Mouse (Mus musculus) bone marrow, adult 2 months (tissue): Measurements from ENCODE around the gene Zmat1.

Source experiments
- CTCF ChIP-seq: fragments of 200-500 bp; IDR thresholded peaks from 2 replicates; pipeline ENCODE4 v1.5.1; 2011; ENCODE audit warnings: low read length, control low read depth; ENCODE audit not compliant: control insufficient read depth, insufficient read depth
- POLR2A ChIP-seq: fragments of 200-500 bp; IDR thresholded peaks from 2 replicates; pipeline ENCODE4 v1.6.1; 2011; ENCODE audit warnings: low read depth, mild to moderate bottlenecking, control low read depth, low read length, borderline replicate concordance; ENCODE audit not compliant: control insufficient read depth

GRCm38 (mm10) chrX:134964546-134964945, 44.5 kb downstream of the Zmat1 start, which contains the start of gene Nxf2:
- TF ChIP-seq CTCF (no peak), POLR2A (no peak)
